Mouse (Mus musculus) brain, embryonic 18.5 days (tissue): ENCODE data around the gene Ppp2r2c.

Experiments used
- DNase-seq: peaks from one replicate; pipeline ENCODE4 v3.0.0-alpha.2; 2012; ENCODE audit warnings: low read depth, low spot score

Ppp2r2c gene

GRCm38 (mm10) chr5:36868266-36869090 is at the start of gene Ppp2r2c:
TSS of gene Ppp2r2c (plus strand) at chr5:36868513.
- no peak for DNase-seq

- DNase-seq, result no peak
Measured at GRCm38 (mm10) chr5:36819742-36820141, 48.6 kb upstream of the Ppp2r2c start.

- no peak for DNase-seq
Measured at GRCm38 (mm10) chr5:36820142-36820541, 48.2 kb upstream of the Ppp2r2c start.

GRCm38 (mm10) chr5:36822907-36823306 is 45.4 kb upstream of the Ppp2r2c start:
- no peak for DNase-seq

GRCm38 (mm10) chr5:36829098-36829497 is 39.2 kb upstream of the Ppp2r2c start:
- no peak for DNase-seq

GRCm38 (mm10) chr5:36829913-36830879 is 38.1 kb upstream of the Ppp2r2c start, which contains the start of gene Man2b2:
TSS of gene Man2b2 (minus strand) at chr5:36830653.
- no peak for DNase-seq

GRCm38 (mm10) chr5:36831272-36831671 is 37.0 kb upstream of the Ppp2r2c start:
- no peak for DNase-seq

GRCm38 (mm10) chr5:36835933-36836332 is 32.4 kb upstream of the Ppp2r2c start:
- peak; percentile 46 for DNase-seq

- no peak for DNase-seq
Measured at GRCm38 (mm10) chr5:36839032-36839431, 29.3 kb upstream of the Ppp2r2c start.

GRCm38 (mm10) chr5:36839602-36840001 is 28.7 kb upstream of the Ppp2r2c start:
- DNase-seq, result no peak

- DNase-seq, result no peak
Measured at GRCm38 (mm10) chr5:36840092-36840491, 28.2 kb upstream of the Ppp2r2c start.

GRCm38 (mm10) chr5:36841701-36842100 is 26.6 kb upstream of the Ppp2r2c start:
- DNase-seq, result no peak

- no peak for DNase-seq
Measured at GRCm38 (mm10) chr5:36844490-36844889, 23.8 kb upstream of the Ppp2r2c start.

GRCm38 (mm10) chr5:36851572-36851971 is 16.7 kb upstream of the Ppp2r2c start:
- no peak for DNase-seq

- DNase-seq, result no peak
Measured at GRCm38 (mm10) chr5:36855180-36855579, 13.1 kb upstream of the Ppp2r2c start.

GRCm38 (mm10) chr5:36856529-36856928 is 11.8 kb upstream of the Ppp2r2c start:
- no peak for DNase-seq

- no peak for DNase-seq
Measured at GRCm38 (mm10) chr5:36857546-36857945, 10.8 kb upstream of the Ppp2r2c start.

- no peak for DNase-seq
Measured at GRCm38 (mm10) chr5:36861084-36861483, 7.2 kb upstream of the Ppp2r2c start.

GRCm38 (mm10) chr5:36866701-36867250 is 1.5 kb upstream of the Ppp2r2c start:
- no peak for DNase-seq

GRCm38 (mm10) chr5:36867561-36867960 is 752 bp upstream of the Ppp2r2c start:
- DNase-seq, result no peak

- no peak for DNase-seq
Measured at GRCm38 (mm10) chr5:36869186-36869577, 869 bp downstream of the Ppp2r2c start.
